Comparison of ENCODE assay signal across 30 mouse cellular contexts in the genomic region with DNA sequence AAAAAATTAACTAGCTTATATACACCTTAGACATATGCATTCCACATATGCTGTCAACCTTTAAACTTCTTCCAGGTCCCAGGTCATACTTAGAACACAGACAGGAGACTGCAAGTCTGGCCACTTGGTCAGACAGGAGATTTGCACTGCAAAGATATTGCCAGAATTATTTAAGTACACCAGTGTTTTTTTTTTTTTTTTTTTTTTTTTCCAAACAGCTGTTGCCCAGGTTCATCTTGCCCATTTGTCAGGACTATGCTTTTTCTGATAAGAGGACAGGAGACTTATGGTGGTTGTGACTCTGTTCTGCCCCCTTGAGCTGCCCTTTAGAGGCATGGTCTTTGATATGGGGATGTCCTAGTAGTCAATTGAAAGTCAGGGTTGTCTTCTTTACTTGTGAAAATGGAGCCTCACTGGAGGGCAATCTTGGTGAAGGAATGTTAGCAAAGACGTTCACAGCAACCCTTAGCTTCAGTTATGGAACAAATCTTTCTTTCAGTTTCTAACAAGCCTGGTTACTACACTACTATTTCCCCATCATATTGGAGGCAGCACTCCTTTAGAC. TPM values are rescaled to one million over a fixed set of nuclear protein-coding genes. Genes with fewer than 3 reads are reported as not detected.
DNase-seq lines count a peak whose midpoint lies in the region; ATAC-seq lines count a peak whose summit lies in the region.
"Had no signal": no experiment of that assay in that cellular context is flagged by ENCODE, and none has a peak within 500 bp of the region (broad histone marks: within the 10 kb centered on the region; RNA-seq: fewer than 3 reads in every experiment).

No protein-coding gene starts in this region.

- 31% methylated on average over 1 of the region's 1 CpGs for WGBS in liver, embryonic 11.5 days
- 40% methylated on average over 1 of the region's 1 CpGs for WGBS in liver, embryonic 12.5 days (ENCODE audit: insufficient replicate concordance)

- H3K4me3 ChIP-seq in liver, embryonic 11.5 days (ENCODE audit: low read depth, low read length), result 0 out of 2 replicates have a peak overlapping the region, but pooled peaks have one; percentile 1
- H3K4me3 ChIP-seq in liver, embryonic 12.5 days, result no peak overlapping the region
- H3K4me3 ChIP-seq: embryonic facial prominence, embryonic 12.5 days; layer of hippocampus, adult 2 months; limb, embryonic 10.5 days; limb, embryonic 15.5 days; midbrain, embryonic 12.5 days; neural tube, embryonic 15.5 days had no signal

- no peak for ATAC-seq in liver, embryonic 11.5 days (replicated peaks; ENCODE audit: low FRiP score)
- ATAC-seq in liver, embryonic 12.5 days, result no peak
- ATAC-seq: forebrain, embryonic 14.5 days; lung, postnatal 0 days had no signal

- H3K9me3 ChIP-seq in liver, embryonic 11.5 days (ENCODE audit: control insufficient read depth, low read length), result no peaks in the 10 kb centered on the region
- H3K9me3 ChIP-seq in liver, embryonic 12.5 days (replicated peaks), result no peaks in the 10 kb centered on the region
- H3K9me3 ChIP-seq: embryonic facial prominence, embryonic 12.5 days; limb, embryonic 10.5 days; limb, embryonic 15.5 days; midbrain, embryonic 12.5 days; neural tube, embryonic 15.5 days had no signal

- peak; percentile 19 for DNase-seq in liver, embryonic 11.5 days (ENCODE audit: low spot score)
- no peak for DNase-seq in liver
- DNase-seq in CD4-positive helper T cell, adult 2 months (ENCODE audit: low read depth, low spot score), result peak; percentile 20
- DNase-seq in naive thymus-derived CD4-positive, alpha-beta T cell, adult 2 months (ENCODE audit: low read depth), result peak; percentile 26
- DNase-seq in lung, postnatal 10 days, result no peak
- DNase-seq in left cerebral cortex, adult 11 months (ENCODE audit: low spot score), result no peak
- DNase-seq in adrenal gland, adult (ENCODE audit: inconsistent age in 2 of 2, low spot score in 1 of 2), result no peak
- DNase-seq: cerebellum, adult 9-11 months; embryo, embryonic 11 days; gastrocnemius, postnatal 25 days; heart, adult 18-20 months; heart, postnatal 4 days; kidney, adult 11 months; kidney, postnatal 25 days; lung, adult 18-20 months; retina, postnatal 1 day; right cerebral cortex, postnatal 14 days; thymus, adult 2 months had no signal

- H3K27me3 ChIP-seq in liver, embryonic 11.5 days (replicated peaks; ENCODE audit: control insufficient read depth, insufficient read depth, low read length), result no peaks in the 10 kb centered on the region
- H3K27me3 ChIP-seq in liver, embryonic 12.5 days (replicated peaks), result 0 out of 2 replicates have a peak, but pooled peaks cover 3% of the 10 kb centered on the region
- H3K27me3 ChIP-seq: embryonic facial prominence, embryonic 12.5 days; limb, embryonic 15.5 days; midbrain, embryonic 12.5 days; neural tube, embryonic 15.5 days had no signal

- H3K4me1 ChIP-seq in liver, embryonic 11.5 days (replicated peaks; ENCODE audit: control insufficient read depth, insufficient read depth, low read length), result peaks cover 26% of the 10 kb centered on the region
- peaks cover 38% of the 10 kb centered on the region for H3K4me1 ChIP-seq in liver, embryonic 12.5 days

- no peaks in the 10 kb centered on the region for H3K36me3 ChIP-seq in liver, embryonic 11.5 days (ENCODE audit: control insufficient read depth, insufficient read depth, low read length)
- no peaks in the 10 kb centered on the region for H3K36me3 ChIP-seq in liver, embryonic 12.5 days
- H3K36me3 ChIP-seq: embryonic facial prominence, embryonic 12.5 days; limb, embryonic 10.5 days; limb, embryonic 15.5 days; midbrain, embryonic 12.5 days; neural tube, embryonic 15.5 days had no signal

- peak overlapping the region; percentile 39 for H3K4me2 ChIP-seq in liver, embryonic 11.5 days
- H3K4me2 ChIP-seq in liver, embryonic 12.5 days, result peak overlapping the region; percentile 29
- H3K4me2 ChIP-seq: embryonic facial prominence, embryonic 12.5 days; heart, embryonic 11.5 days; hindbrain, embryonic 14.5 days; limb, embryonic 15.5 days; midbrain, embryonic 12.5 days; neural tube, embryonic 15.5 days had no signal

- H3K9ac ChIP-seq in liver, embryonic 11.5 days (ENCODE audit: low read depth, low read length), result no peak overlapping the region
- H3K9ac ChIP-seq in liver, embryonic 12.5 days, result no peak overlapping the region
- H3K9ac ChIP-seq: embryonic facial prominence, embryonic 12.5 days; hindbrain, embryonic 14.5 days; limb, embryonic 15.5 days; midbrain, embryonic 12.5 days; neural tube, embryonic 15.5 days had no signal

- H3K27ac ChIP-seq in liver, embryonic 11.5 days (ENCODE audit: low read depth, low read length), result no peak overlapping the region
- no peak overlapping the region for H3K27ac ChIP-seq in liver, embryonic 12.5 days
- H3K27ac ChIP-seq: embryonic facial prominence, embryonic 12.5 days; hindbrain, embryonic 14.5 days; limb, embryonic 10.5 days; midbrain, embryonic 12.5 days; neural tube, embryonic 15.5 days had no signal

RNA-seq across cellular contexts. Expression of gene Ccng2, which starts 2.8 kb away (rescaled TPM):
- 18.0 and 21.2 TPM in 2 replicates for polyA plus RNA-seq in liver, embryonic 11.5 days (2014; fragmentation: Nextera tagmentation; extraction: Ambion mirVana)
- polyA plus RNA-seq in liver, embryonic 12.5 days (2016; fragmentation: Nextera tagmentation; extraction: Ambion mirVana), result 16.8 and 17.3 TPM in 2 replicates

RNA-seq across cellular contexts. Expression of gene 2010109A12Rik, which starts 57.9 kb away (rescaled TPM):
- 1.4 and 2.2 TPM in 2 replicates for polyA plus RNA-seq in liver, embryonic 11.5 days (2014; fragmentation: Nextera tagmentation; extraction: Ambion mirVana)
- polyA plus RNA-seq in liver, embryonic 12.5 days (2016; fragmentation: Nextera tagmentation; extraction: Ambion mirVana), result 1.2 and 1.3 TPM in 2 replicates
- polyA plus RNA-seq: adrenal gland, adult 2 months had no signal

RNA-seq across cellular contexts. Expression of gene Ccni, which starts 57.9 kb away (rescaled TPM):
- polyA plus RNA-seq in liver, embryonic 11.5 days (2014; fragmentation: Nextera tagmentation; extraction: Ambion mirVana), result 67.8 and 69.4 TPM in 2 replicates
- polyA plus RNA-seq in liver, embryonic 12.5 days (2016; fragmentation: Nextera tagmentation; extraction: Ambion mirVana), result 50.1 and 60.9 TPM in 2 replicates

Comparison
In these comparisons a context has a peak if more than half of its experiments do, and no peak if none do; other contexts are left out.
1. DNase-seq: peak in liver, embryonic 11.5 days (single experiment), CD4-positive helper T cell, adult 2 months (single experiment) and naive thymus-derived CD4-positive, alpha-beta T cell, adult 2 months (single experiment); none in liver (single experiment), lung, postnatal 10 days (single experiment), left cerebral cortex, adult 11 months (single experiment) and adrenal gland, adult (0 of 2).